Mouse (Mus musculus) thymus, adult 2 months (tissue): ENCODE measurements at regions not wholly inside any gene's neighbourhood (a gene's known extent, or its start where the extent isn't known, plus 50 kb on each side); places are given as distances from the start of the nearest gene placed in this dataset.

Experiments used
- DNase-seq: peaks from one replicate; pipeline ENCODE4 v3.0.0; 2021
- H3K27ac ChIP-seq: fragments of 200-500 bp; 2 replicates; pipeline ENCODE4 v1.5.1; 2012; ENCODE audit warnings: low read length, control low read depth; ENCODE audit not compliant: control insufficient read depth, insufficient read depth
- H3K27me3 ChIP-seq: fragments of 200-500 bp; 2 replicates; pipeline ENCODE4 v1.6.1; 2012; ENCODE audit warnings: mild to moderate bottlenecking, low read length, moderate library complexity, mixed read lengths; ENCODE audit not compliant: control insufficient read depth, insufficient read depth
- H3K36me3 ChIP-seq: fragments of 200-500 bp; 2 replicates; pipeline ENCODE4 v1.6.1; 2012; ENCODE audit warnings: mild to moderate bottlenecking, low read length, moderate library complexity; ENCODE audit not compliant: control insufficient read depth, insufficient read depth
- H3K4me1 ChIP-seq: fragments of 200-500 bp; replicated peaks from 2 replicates; pipeline ENCODE4 v1.6.1; 2012; ENCODE audit warnings: low read length; ENCODE audit not compliant: control insufficient read depth, insufficient read depth
- H3K4me3 ChIP-seq: fragments of 200-500 bp; 2 replicates; pipeline ENCODE4 v1.5.1; 2012; ENCODE audit warnings: mild to moderate bottlenecking, low read length, control low read depth, moderate library complexity; ENCODE audit not compliant: control insufficient read depth, insufficient read depth
- CTCF ChIP-seq: fragments of 200-500 bp; IDR thresholded peaks from 2 replicates; pipeline ENCODE4 v1.5.1; 2012; ENCODE audit warnings: mild to moderate bottlenecking, control low read depth, low read length, moderate library complexity, borderline replicate concordance; ENCODE audit not compliant: control insufficient read depth, poor library complexity, insufficient read depth; ENCODE audit errors: extremely low read depth
- POLR2A ChIP-seq: fragments of 200-500 bp; IDR thresholded peaks from 2 replicates; pipeline ENCODE4 v1.6.1; 2012; ENCODE audit warnings: mild to moderate bottlenecking, low read length, control low read depth, moderate library complexity; ENCODE audit not compliant: control insufficient read depth, poor library complexity, insufficient read depth; ENCODE audit errors: extremely low read depth
- WGBS: fragments of 180-500 bp; shearing (Covaris S2); methylation state at CpG from one replicate; pipeline ENCODE4 v1.1.7; 2018; 5-methylcytosine and 5-hydroxymethylcytosine counted together

- TF ChIP-seq POLR2A (no peak), CTCF (no peak)
- H3K4me3 ChIP-seq, result no peak overlapping the region; the same call in 1 of the 2 replicates
- H3K36me3 ChIP-seq, result no peaks in the 10 kb centered on the region
- H3K27me3 ChIP-seq, result no peaks in the 10 kb centered on the region
- peaks cover 8% of the 10 kb centered on the region for H3K4me1 ChIP-seq
- 7% methylated on average over 10 of the region's 10 CpGs for WGBS
- peak overlapping the region; percentile 99 for H3K27ac ChIP-seq
- DNase-seq, result peak; percentile 58
These were observed 68.2 kb upstream of the Fam3c start for GRCm38 (mm10) chr6:22424161-22424807.

- H3K4me3 ChIP-seq, result no peak overlapping the region
- H3K27me3 ChIP-seq, result no peaks in the 10 kb centered on the region
- DNase-seq, result peak; percentile 21
- peaks cover 8% of the 10 kb centered on the region for H3K4me1 ChIP-seq
- WGBS, result 30% methylated on average over 9 of the region's 9 CpGs
- H3K36me3 ChIP-seq, result no peaks in the 10 kb centered on the region
- TF ChIP-seq POLR2A (no peak), CTCF (no peak)
- H3K27ac ChIP-seq, result peak overlapping the region; percentile 46
These were observed 67.3 kb upstream of the Fam3c start for GRCm38 (mm10) chr6:22423070-22423980.

- H3K27ac ChIP-seq, result no peak overlapping the region
- TF ChIP-seq POLR2A (no peak), CTCF (no peak)
- H3K4me3 ChIP-seq, result no peak overlapping the region
- WGBS, result 82% methylated on average over 2 of the region's 2 CpGs
- H3K27me3 ChIP-seq, result no peaks in the 10 kb centered on the region
- peaks cover 8% of the 10 kb centered on the region for H3K4me1 ChIP-seq
- H3K36me3 ChIP-seq, result no peaks in the 10 kb centered on the region
- DNase-seq, result no peak
These were observed 65.5 kb upstream of the Fam3c start for GRCm38 (mm10) chr6:22421551-22421950.

- H3K4me1 ChIP-seq, result peaks cover 5% of the 10 kb centered on the region
- no peak for TF ChIP-seq POLR2A
- TF ChIP-seq CTCF, result no peak
- no peaks in the 10 kb centered on the region for H3K36me3 ChIP-seq
- whole genome bisulfite sequencing, result 91% methylated on average over 4 of the region's 4 CpGs
- no peak overlapping the region for H3K27ac ChIP-seq
- H3K4me3 ChIP-seq, result no peak overlapping the region
- no peaks in the 10 kb centered on the region for H3K27me3 ChIP-seq
- DNase-seq, result no peak
These were observed 62.2 kb upstream of the Fam3c start for GRCm38 (mm10) chr6:22418279-22418678.

- Histone ChIP-seq H3K36me3 (no peaks in the 10 kb centered on the region), H3K4me1 (peaks cover 2% of the 10 kb centered on the region; the same call in 1 of the 2 replicates), H3K4me3 (no peak overlapping the region), H3K27me3 (no peaks in the 10 kb centered on the region), H3K27ac (no peak overlapping the region)
- TF ChIP-seq CTCF (no peak), POLR2A (no peak)
- no peak for DNase-seq
- 89% methylated on average over 2 of the region's 2 CpGs for WGBS
These were observed 61.1 kb upstream of the Fam3c start for GRCm38 (mm10) chr6:22417189-22417588.

GRCm38 (mm10) chr6:22411796-22412195, 55.8 kb upstream of the Fam3c start:
- Histone ChIP-seq H3K27ac (no peak overlapping the region), H3K4me3 (no peak overlapping the region), H3K27me3 (no peaks in the 10 kb centered on the region), H3K4me1 (peaks cover 10% of the 10 kb centered on the region), H3K36me3 (no peaks in the 10 kb centered on the region)
- no peak for TF ChIP-seq CTCF
- no peak for DNase-seq
- WGBS, result 60% methylated on average over 2 of the region's 2 CpGs
